Mouse (Mus musculus) myocyte (in vitro differentiated cells): ENCODE results near the gene Gpbar1. TPM values are rescaled to one million over a fixed set of nuclear protein-coding genes. Genes with fewer than 3 reads are reported as not detected.

ENCODE experiments used
- H3K27me3 ChIP-seq: one replicate; pipeline ENCODE4 v1.6.1; 2011; ENCODE audit not compliant: control insufficient read depth, insufficient read depth, insufficient read length
- H3K36me3 ChIP-seq: one replicate; pipeline ENCODE4 v1.6.1; 2011; ENCODE audit not compliant: control insufficient read depth, insufficient read depth
- H3K4me2 ChIP-seq: one replicate; pipeline ENCODE4 v1.6.1; 2011; ENCODE audit warnings: low read depth, control low read depth
- H3K4me3 ChIP-seq: one replicate; pipeline ENCODE4 v1.5.1; 2011; ENCODE audit warnings: mild to moderate bottlenecking, control low read depth, moderate library complexity
- H3K79me2 ChIP-seq: one replicate; pipeline ENCODE4 v1.6.1; 2011; ENCODE audit not compliant: control insufficient read depth, insufficient read depth
- H3ac ChIP-seq: one replicate; pipeline ENCODE4 v1.6.1; 2011; ENCODE audit not compliant: control insufficient read depth, insufficient read length
- CEBPB ChIP-seq: IDR thresholded peaks from 2 replicates; pipeline ENCODE4 v1.6.1; 2011; ENCODE audit warnings: mild to moderate bottlenecking, moderate library complexity; ENCODE audit not compliant: poor library complexity, insufficient read depth, severe bottlenecking
- E2F4 ChIP-seq: IDR thresholded peaks from one replicate; pipeline ENCODE4 v1.6.1; 2011; ENCODE audit warnings: mild to moderate bottlenecking, control low read depth, moderate library complexity; ENCODE audit not compliant: insufficient read depth
- MAX ChIP-seq: IDR thresholded peaks from one replicate; pipeline ENCODE4 v1.6.1; 2011; ENCODE audit warnings: low read depth, mild to moderate bottlenecking, control low read depth
- MYOD1 ChIP-seq, 3 experiments: IDR thresholded peaks; one replicate each; pipeline ENCODE4 v1.6.1; 2011; ENCODE audit warnings: control low read depth in 2 of 3, low read depth in 2 of 3, mild to moderate bottlenecking in 2 of 3, moderate library complexity in 1 of 3; ENCODE audit not compliant: insufficient read length in 2 of 3, control insufficient read depth in 1 of 3
- MYOG ChIP-seq, 3 experiments: IDR thresholded peaks; one replicate each; pipeline ENCODE4 v1.6.1; 2011; ENCODE audit warnings: control low read depth in 2 of 3, low read depth in 2 of 3, mild to moderate bottlenecking in 2 of 3; ENCODE audit not compliant: insufficient read length in 2 of 3, control insufficient read depth in 1 of 3, insufficient read depth in 1 of 3
- POLR2A ChIP-seq: IDR thresholded peaks from one replicate; pipeline ENCODE4 v1.6.1; 2011; ENCODE audit warnings: low read depth, mild to moderate bottlenecking, control low read depth, moderate library complexity; ENCODE audit not compliant: insufficient read length
- POLR2AphosphoS2 ChIP-seq: IDR thresholded peaks from one replicate; pipeline ENCODE4 v1.6.1; 2011; ENCODE audit warnings: low read depth, control low read depth; ENCODE audit not compliant: insufficient read length
- REST ChIP-seq: IDR thresholded peaks from one replicate; pipeline ENCODE4 v1.6.1; 2011; ENCODE audit warnings: mild to moderate bottlenecking, control low read depth, moderate library complexity; ENCODE audit not compliant: insufficient read depth, insufficient read length
- SRF ChIP-seq: IDR thresholded peaks from one replicate; pipeline ENCODE4 v1.6.1; 2011; ENCODE audit warnings: low read depth; ENCODE audit not compliant: control insufficient read depth, insufficient read length
- TCF12 ChIP-seq: IDR thresholded peaks from one replicate; pipeline ENCODE4 v1.6.1; 2011; ENCODE audit warnings: mild to moderate bottlenecking, control low read depth; ENCODE audit not compliant: poor library complexity, insufficient read depth, severe bottlenecking
- TCF3 ChIP-seq: IDR thresholded peaks from one replicate; pipeline ENCODE4 v1.6.1; 2011; ENCODE audit warnings: low read depth, control low read depth; ENCODE audit not compliant: insufficient read length
- USF1 ChIP-seq: IDR thresholded peaks from one replicate; pipeline ENCODE4 v1.6.1; 2011; ENCODE audit warnings: low read depth, mild to moderate bottlenecking, control low read depth, moderate library complexity
- polyA plus RNA-seq: library from polyadenylated mRNA; unstranded; fragments of >200 nt; fragmentation: generic; extraction: Trizol; gene quantifications from one replicate; pipeline ENCODE4 v1.2.1, GENCODE M21; 2012; ENCODE audit warnings: missing spikeins

Gpbar1 gene
- polyA plus RNA-seq, 1 experiment = 0.14 TPM

DNA sequence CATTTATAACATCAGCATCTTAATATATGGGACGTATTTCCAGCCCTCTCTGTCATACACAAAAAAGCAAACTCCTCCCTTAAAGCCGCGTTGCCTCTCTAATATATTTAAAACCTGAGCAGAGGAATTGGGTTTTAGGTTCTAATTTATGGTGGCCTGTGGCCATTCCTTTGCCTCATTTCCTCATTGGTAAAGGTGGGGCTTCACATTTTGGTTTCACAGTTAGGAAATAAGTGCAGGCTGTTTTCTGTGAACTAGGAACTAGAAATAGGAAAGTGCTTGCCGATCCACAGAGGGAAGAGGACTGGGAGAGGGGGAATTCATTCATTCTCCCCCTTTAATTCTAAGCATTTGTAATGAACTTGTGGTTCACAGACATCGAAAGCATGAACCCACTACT lies 40.7 kb upstream of the Gpbar1 start:
- no peak overlapping the region for H3ac ChIP-seq
- no peaks in the 10 kb centered on the region for H3K36me3 ChIP-seq
- peak overlapping the region; percentile 92 for H3K4me2 ChIP-seq
- TF ChIP-seq REST (no peak), MAX (no peak), TCF12 (no peak), CEBPB (no peak), POLR2AphosphoS2 (no peak), SRF (no peak), MYOG (IDR thresholded peaks at IDR 0.05; ENCODE audit: control insufficient read depth in 1 of 3, insufficient read depth in 1 of 3, insufficient read length in 2 of 3, low read depth in 2 of 3) (no peak), MYOD1 (IDR thresholded peaks at IDR 0.05; ENCODE audit: control insufficient read depth in 1 of 3, insufficient read length in 2 of 3, low read depth in 2 of 3) (no peak)
- H3K27me3 ChIP-seq = no peaks in the 10 kb centered on the region
- peak overlapping the region; percentile 98 for H3K4me3 ChIP-seq
- H3K79me2 ChIP-seq = peaks cover 62% of the 10 kb centered on the region

DNA sequence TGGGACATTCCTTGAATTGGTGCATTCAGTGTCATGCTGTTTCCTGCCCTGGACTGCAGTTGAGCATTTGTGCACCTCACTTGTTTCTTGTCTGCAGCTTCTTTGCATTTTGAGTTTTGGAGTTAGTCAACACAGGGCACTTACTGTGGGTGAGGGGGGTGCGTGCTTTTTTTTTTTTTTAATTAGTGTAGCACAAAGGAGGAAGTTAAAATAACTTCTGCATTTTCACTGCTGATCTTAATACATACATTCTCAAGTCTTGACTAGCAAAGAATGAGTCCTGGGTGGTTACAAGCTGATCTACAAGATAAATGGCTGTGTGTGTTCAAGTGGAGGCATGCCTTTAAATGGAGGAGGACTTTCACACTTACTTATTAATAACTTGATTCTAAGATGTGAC lies 40.2 kb upstream of the Gpbar1 start:
- TF ChIP-seq REST (no peak), POLR2A (no peak), E2F4 (no peak), MAX (no peak), MYOG (IDR thresholded peaks at IDR 0.05; ENCODE audit: control insufficient read depth in 1 of 3, insufficient read depth in 1 of 3, insufficient read length in 2 of 3, low read depth in 2 of 3) (no peak), CEBPB (no peak), SRF (no peak), POLR2AphosphoS2 (no peak), USF1 (no peak), TCF3 (no peak)
- Histone ChIP-seq H3ac (no peak overlapping the region), H3K79me2 (peaks cover 66% of the 10 kb centered on the region), H3K4me3 (peak overlapping the region; percentile 98), H3K27me3 (no peaks in the 10 kb centered on the region), H3K36me3 (no peaks in the 10 kb centered on the region), H3K4me2 (peak overlapping the region; percentile 92)

DNA sequence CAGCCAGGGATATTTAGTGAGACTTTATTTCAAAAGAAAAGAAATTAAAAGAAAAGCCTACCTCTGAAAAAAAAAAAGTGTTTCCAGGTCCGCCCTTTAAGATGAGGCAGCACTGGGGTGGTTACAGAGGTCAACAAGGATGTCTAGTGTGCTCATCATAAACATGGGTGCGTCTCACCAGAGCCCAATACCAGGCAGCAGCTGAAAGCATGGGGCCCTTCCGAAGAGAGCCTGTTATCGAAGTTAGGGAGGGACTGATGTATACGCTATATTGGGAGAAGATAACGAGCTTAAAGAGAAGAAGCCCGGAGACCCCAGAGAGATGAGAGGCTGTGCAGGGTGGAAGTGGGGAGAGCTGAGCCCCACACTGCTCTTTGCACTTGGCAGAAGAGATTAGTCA lies 39.2 kb upstream of the Gpbar1 start:
- Histone ChIP-seq H3K4me3 (peak overlapping the region; percentile 98), H3ac (no peak overlapping the region), H3K36me3 (no peaks in the 10 kb centered on the region)

DNA sequence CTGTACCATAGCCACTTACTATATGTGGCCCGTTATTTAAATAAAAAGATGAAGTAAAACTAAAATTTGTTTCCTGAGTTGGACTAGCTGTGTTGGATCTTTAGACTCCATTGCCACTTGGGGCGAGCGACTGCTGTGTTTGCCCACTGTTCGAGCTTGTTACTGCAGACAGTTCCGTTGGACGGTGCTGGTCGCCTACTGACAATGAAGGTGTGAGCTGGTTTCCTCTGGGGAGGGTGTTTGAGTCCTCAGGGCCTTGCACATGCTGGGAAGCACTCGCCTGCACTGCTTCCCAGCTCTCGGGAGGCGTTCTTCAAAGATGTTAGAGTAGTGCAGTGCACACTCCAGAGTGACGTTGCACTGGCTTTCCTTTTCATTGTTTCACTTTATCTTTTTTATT lies 38.7 kb upstream of the Gpbar1 start:
- TF ChIP-seq POLR2A = no peak
- no peak for TF ChIP-seq TCF12
- no peak for TF ChIP-seq POLR2AphosphoS2
- no peak for TF ChIP-seq SRF
- TF ChIP-seq REST = no peak
- TF ChIP-seq CEBPB = no peak
- no peak for TF ChIP-seq MYOG (IDR thresholded peaks at IDR 0.05; ENCODE audit: control insufficient read depth in 1 of 3, insufficient read depth in 1 of 3, insufficient read length in 2 of 3, low read depth in 2 of 3)
- peak overlapping the region; percentile 92 for H3K4me2 ChIP-seq
- H3K36me3 ChIP-seq = no peaks in the 10 kb centered on the region
- no peaks in the 10 kb centered on the region for H3K27me3 ChIP-seq
- H3K79me2 ChIP-seq = peaks cover 81% of the 10 kb centered on the region
- H3ac ChIP-seq = no peak overlapping the region
- H3K4me3 ChIP-seq = peak overlapping the region; percentile 98

More for the DNA sequence above, 39.2 kb upstream of the Gpbar1 start:
- Histone ChIP-seq H3K27me3 (no peaks in the 10 kb centered on the region), H3K4me2 (peak overlapping the region; percentile 92), H3K79me2 (peaks cover 77% of the 10 kb centered on the region)
- TF ChIP-seq POLR2AphosphoS2 (no peak), MYOG (IDR thresholded peaks at IDR 0.05; ENCODE audit: control insufficient read depth in 1 of 3, insufficient read depth in 1 of 3, insufficient read length in 2 of 3, low read depth in 2 of 3) (no peak), SRF (no peak), MYOD1 (IDR thresholded peaks at IDR 0.05; ENCODE audit: control insufficient read depth in 1 of 3, insufficient read length in 2 of 3, low read depth in 2 of 3) (no peak)

DNA sequence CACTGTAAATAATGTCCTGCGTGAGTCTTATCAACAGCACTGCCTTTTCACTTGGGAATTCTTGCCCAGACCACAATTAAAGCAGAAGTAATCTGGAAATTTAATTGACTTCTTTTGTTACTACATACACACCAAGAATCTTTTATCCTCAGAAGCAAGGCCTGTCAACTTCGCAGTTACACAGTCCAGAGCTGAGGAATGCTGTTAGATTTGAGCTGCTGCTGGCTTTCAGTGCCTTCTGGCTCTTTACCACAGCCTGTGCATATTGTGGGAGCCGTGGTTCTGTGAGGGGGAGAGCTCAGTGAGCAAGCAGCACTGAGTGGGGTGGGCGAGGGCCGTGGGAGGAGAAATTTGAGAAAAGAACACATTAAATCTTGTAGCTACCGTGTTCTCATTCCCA lies 38.0 kb upstream of the Gpbar1 start:
- no peak overlapping the region for H3ac ChIP-seq
- H3K27me3 ChIP-seq = no peaks in the 10 kb centered on the region
- TF ChIP-seq TCF12 (no peak), SRF (no peak), E2F4 (no peak), REST (no peak)
- peak overlapping the region; percentile 92 for H3K4me2 ChIP-seq
- peaks cover 88% of the 10 kb centered on the region for H3K79me2 ChIP-seq
- no peak overlapping the region for H3K4me3 ChIP-seq
- H3K36me3 ChIP-seq = no peaks in the 10 kb centered on the region
